Mouse (Mus musculus) urinary bladder, postnatal 25 days (tissue): ENCODE data around the gene Pnpla6.

Source experiments
- DNase-seq: peaks from one replicate; pipeline ENCODE4 v3.0.0; 2022; ENCODE audit warnings: low spot score

Gene Pnpla6

GRCm38 (mm10) chr8:3507979-3508754 lies 7.0 kb upstream of the Pnpla6 start:
- no peak for DNase-seq

DNA sequence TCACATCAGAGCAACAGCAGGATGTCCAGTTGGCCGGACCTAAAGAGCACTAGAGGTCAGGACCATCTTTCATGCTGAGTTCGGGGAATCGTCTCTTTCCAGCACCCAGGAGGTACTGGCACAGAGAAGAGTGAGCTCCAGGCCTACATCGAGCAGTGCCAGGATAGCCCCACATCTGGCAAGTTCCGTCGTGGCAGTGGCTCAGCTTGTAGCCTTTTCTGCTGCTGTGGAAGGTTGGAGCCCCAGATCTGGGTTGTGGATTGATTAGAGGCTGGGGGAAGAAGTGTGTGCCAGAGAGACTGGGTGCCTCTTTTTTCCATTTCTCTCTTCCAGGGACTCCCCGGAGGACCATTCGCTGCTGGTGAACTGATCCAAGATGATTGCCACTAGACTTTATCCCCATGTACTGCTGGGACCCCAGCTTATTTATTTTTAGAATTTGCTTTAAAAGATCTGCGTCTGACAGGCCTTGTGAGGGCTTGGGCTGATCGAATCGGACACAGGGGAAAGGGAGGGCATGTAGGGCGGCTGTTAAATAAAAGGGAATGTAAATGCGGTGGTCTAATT lies 420 bp upstream of the Pnpla6 start:
- DNase-seq: no peak

- DNase-seq: peak; percentile 31
Observed at GRCm38 (mm10) chr8:3515771-3516417, 710 bp downstream of the Pnpla6 start.

DNA sequence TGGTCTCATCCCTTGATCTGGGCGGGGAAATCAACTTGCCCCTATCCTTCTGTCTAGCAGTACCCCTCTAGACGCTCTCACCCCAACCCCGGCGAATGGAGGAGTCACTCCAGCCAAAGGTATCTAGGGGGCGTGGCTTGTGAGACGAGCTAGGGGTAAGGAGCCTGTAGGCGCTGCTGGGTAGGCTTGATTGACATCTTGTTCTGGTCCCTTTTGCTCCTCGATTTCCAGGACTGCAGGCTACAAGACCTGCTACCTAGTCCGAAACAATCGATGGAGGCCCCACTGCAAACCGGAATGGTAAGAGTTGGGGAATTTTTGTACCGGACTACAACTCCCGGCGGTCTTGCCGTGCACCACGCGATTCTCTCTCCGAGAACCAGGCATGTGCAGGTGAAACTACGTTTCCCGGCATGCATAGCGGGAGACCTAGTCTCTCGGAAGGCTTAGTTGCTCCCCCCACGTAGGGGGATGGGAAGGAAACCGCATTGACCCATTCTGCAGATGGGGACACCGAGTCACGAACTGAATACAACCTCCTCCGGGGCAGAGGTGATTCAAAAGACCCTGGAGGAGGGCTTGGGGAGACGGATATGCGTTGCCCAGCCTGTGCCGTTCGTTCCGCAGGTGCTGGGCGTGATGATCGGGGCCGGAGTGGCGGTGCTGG lies 1.4 kb downstream of the Pnpla6 start:
- peak; percentile 85 for DNase-seq

DNA sequence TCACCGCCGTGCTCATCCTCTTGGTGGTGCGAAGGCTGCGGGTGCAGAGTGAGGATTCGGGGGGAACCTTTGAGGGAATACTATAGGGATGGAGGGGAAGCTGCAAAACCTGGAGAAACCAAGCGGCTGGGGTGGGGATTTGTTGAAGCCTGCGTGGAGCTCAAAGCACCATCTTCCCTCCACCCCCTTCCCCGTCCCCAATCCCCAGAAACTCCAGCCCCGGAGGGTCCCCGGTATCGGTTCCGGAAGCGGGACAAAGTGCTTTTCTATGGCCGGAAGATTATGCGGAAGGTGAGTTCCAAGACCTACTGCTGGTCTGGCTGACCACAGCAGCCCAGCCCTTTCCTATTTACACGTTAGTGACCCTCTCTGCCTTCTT lies 1.9 kb downstream of the Pnpla6 start:
- DNase-seq: no peak

DNA sequence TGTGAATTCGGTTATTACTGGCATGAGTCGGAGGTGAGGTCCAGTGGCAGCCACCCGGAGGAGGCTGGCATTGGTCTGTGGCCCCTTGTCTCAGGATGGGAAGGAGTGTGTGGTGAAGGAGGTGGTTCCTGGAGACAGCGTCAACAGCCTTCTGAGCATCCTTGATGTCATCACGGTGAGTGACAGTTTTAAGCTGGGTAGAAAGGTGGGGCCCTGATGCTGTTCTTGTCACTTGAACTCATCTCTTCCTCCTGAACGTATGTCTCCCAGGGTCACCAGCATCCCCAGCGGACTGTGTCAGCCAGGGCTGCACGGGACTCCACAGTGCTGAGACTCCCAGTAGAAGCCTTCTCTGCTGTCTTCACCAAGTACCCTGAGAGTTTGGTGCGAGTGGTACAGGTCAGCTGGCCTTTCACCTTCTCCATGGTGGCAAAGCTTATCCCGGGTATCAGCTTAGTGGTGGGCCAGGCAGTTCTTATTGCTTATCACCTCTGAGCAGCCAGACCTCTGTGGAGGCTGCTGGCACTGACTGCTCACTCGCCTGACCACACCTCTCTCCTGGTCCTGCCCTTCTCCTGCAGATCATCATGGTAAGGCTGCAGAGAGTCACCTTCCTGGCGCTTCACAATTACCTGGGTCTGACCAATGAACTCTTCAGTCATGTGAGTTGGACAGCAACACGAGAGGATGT lies 7.0 kb downstream of the Pnpla6 start:
- DNase-seq: no peak

- DNase-seq: no peak
Observed at GRCm38 (mm10) chr8:3530816-3531215, 15.6 kb downstream of the Pnpla6 start.

DNA sequence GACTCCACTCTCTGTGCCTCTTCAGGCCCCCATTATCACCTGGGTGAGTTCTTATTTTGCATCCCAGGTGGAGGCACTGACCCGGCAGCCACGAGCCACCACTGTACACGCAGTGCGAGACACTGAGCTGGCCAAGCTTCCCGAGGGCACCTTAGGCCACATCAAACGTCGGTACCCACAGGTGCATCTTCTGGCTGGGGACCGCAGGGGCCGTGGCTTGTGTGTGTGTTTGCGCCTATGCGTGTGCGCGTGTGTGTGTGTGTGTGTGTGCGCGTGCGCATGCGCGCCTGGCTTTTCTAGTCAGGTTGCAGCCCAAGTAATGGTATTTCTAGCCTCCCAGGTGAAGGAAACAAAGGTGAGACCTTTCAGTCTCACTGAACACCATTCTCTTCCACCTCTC lies 16.8 kb downstream of the Pnpla6 start:
- DNase-seq: no peak

- no peak for DNase-seq
Observed at GRCm38 (mm10) chr8:3536053-3536841, 21.1 kb downstream of the Pnpla6 start.

- DNase-seq: no peak
Observed at GRCm38 (mm10) chr8:3536940-3537339, 21.8 kb downstream of the Pnpla6 start.

- DNase-seq: no peak
Observed at GRCm38 (mm10) chr8:3537666-3538065, 22.5 kb downstream of the Pnpla6 start.

GRCm38 (mm10) chr8:3539146-3539545 lies 24.0 kb downstream of the Pnpla6 start:
- no peak for DNase-seq

GRCm38 (mm10) chr8:3540076-3540475 lies 24.9 kb downstream of the Pnpla6 start:
- no peak for DNase-seq

- DNase-seq: no peak
Observed at GRCm38 (mm10) chr8:3546511-3546910, 31.3 kb downstream of the Pnpla6 start.

DNA sequence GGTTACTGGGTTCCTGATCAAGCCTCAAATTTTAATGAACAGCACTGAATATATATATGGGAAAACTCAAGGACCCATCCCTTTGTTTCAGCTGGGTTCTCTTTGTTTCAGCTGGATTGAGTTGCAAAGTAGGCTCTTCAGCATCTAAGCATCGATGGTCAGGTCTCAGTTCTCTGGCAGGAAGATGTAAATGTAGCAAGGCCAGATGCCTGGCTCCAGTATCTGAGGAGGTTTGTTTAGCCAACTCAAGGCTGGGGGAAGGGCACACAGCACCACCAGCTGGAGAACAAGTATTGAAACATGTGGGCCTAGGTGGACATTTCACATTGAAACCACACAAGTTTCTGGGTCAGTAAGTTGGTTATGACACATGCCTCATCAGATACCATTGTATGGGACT lies 37.1 kb downstream of the Pnpla6 start:
- DNase-seq: no peak

- no peak for DNase-seq
Observed at GRCm38 (mm10) chr8:3556114-3556513, 40.9 kb downstream of the Pnpla6 start.

DNA sequence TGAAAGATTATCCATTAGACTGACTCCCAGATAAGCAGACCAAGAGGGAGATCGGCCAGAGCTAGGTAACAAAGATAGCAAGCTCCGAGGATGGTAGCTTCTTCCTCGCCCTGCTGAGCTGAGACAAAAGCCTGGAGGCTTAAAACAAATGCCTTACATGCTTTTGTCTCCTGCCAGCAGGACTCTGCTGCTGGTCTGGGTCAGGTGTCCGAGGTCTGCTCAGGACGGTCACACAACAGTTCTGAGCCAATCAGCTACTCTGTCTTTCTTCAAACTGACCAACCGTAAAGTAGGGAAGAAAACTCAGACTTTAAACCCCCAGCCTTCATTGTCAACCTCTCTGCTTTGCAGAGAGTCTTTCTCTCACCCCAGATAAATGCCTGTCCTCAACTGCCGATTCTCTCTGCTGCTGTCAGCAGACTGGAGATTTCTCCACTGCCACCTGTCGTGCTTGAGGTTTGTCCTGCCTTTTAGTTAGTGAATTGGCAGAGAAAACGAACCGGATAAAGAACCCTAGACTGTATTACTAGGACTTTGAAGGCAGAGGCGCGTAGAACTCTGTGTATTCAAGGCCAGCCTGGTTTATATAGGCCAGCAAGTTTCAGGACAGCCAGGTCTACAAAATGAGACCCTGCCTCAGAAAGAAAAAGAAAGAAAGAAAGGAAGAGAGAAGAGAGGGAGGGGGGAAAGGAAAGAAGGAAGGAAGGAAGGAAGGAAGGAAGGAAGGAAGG lies 52.6 kb downstream of the Pnpla6 start, which contains the start of gene C330021F23Rik:
C330021F23Rik (plus strand) TSS at position 350 of the 731 bp plus-strand sequence.
- no peak for DNase-seq

DNA sequence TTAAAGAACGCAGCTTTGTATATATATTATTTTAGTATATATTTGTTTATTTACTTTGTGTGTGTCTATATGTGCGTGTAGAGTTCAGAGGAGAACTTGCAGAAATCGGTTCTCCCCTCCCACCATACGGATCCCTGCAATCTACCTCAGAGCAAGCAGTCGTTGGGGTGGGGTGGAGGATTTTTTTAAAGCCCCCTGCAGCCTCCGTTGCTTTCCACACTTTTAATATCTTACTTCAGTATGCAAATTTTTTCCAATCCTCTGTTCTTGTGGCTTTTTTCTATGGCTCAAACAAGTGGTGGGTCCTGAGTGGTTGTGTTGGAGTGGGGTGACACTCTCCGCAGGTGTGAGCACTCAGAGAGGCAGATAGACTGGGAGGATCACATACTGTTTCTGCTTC lies 53.2 kb downstream of the Pnpla6 start:
- DNase-seq: no peak

DNA sequence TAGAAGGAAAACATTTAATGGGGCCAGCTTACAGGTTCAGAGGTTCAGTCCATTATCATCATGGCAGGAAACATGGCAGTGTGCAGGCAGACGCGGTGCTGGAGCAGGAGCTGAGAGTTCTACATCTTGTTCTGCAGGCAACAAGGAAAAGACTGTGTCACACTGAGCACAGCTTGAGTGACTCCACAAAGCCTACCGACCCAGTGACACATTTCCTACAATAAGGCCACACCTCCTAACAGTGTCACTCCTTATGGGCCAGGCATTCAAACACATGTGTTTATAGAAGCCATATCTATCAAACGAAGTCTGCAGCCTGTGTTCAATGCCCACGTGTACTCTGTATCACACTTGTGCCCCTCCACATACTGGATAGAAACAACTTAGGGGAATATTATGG lies 54.6 kb downstream of the Pnpla6 start:
- DNase-seq: no peak

GRCm38 (mm10) chr8:3574546-3574945 lies 59.4 kb downstream of the Pnpla6 start:
- no peak for DNase-seq
